Mouse (Mus musculus): ENCODE measurements around the gene Hsd17b12. TPM values are rescaled to one million over a fixed set of nuclear protein-coding genes. Genes with fewer than 3 reads are reported as not detected.

The Hsd17b12 gene
- polyA plus RNA-seq (2015; fragmentation: Nextera tagmentation; extraction: Ambion mirVana), result 119 and 126 TPM in 2 replicates

DNA sequence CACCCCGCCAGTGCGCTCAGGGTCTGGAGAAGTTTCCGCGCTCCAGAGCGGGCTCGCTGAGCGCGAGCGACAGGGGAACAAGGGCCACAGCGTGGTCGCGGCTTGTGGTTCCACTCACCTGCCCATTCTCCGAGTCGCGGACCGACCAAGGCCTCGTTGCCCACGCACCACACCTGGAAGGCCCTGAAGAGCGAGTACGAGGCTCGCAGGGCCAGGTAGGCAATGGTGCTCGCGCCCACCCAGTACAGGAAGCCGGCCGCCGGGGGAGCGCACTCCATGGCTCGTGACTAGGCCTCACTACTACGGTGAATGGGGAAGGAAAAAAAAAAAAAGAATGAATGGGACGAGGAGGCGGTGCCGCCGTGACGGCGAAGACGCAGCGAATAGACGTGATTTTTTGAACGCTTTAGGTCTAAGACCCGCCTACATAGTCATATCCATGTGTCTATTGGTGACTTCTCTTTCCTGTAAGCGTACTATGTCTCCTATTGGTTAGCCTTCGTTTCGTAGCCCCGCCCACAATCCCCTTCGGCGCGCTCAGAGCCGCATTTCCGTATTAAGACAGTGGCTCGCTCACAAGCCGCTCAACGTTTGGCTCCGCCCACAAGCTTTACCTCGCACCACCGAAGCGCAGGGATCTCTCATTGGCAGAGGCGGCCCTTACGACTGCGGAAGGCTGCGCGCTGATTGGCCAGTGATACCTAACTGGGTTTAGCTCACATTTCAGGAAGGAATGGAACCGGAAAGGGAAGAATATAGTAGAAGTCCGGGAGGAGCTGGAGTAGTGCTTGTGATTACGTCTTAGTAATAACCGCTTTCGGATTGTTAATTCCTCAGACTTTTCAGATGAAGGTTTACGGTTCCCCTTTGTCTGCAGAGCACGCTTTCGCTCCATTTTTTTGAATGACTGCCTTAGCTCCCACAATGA is at the start of gene Hsd17b12:
Gene Hsd17b12 (minus strand): TSS at position 373 of the 928 bp plus-strand sequence.
- H3K4me3 ChIP-seq, result peak within 1 kb of the TSS; percentile 92
- peaks cover 28% of the 10 kb centered on the region for H3K4me1 ChIP-seq
- peak within 1 kb of the TSS; percentile 64 for H3K4me2 ChIP-seq
- WGBS, result under 1% methylated on average over 69 of the region's 69 CpGs
- no peaks in the 10 kb centered on the region for H3K36me3 ChIP-seq (ENCODE audit: poor library complexity, severe bottlenecking)
- H3K27ac ChIP-seq, result peak within 1 kb of the TSS; percentile 91
- H3K9me3 ChIP-seq (replicated peaks), result no peaks in the 10 kb centered on the region
- no peaks in the 10 kb centered on the region for H3K27me3 ChIP-seq
- ATAC-seq, result peak; percentile 100
- peak within 1 kb of the TSS; percentile 90 for H3K9ac ChIP-seq

DNA sequence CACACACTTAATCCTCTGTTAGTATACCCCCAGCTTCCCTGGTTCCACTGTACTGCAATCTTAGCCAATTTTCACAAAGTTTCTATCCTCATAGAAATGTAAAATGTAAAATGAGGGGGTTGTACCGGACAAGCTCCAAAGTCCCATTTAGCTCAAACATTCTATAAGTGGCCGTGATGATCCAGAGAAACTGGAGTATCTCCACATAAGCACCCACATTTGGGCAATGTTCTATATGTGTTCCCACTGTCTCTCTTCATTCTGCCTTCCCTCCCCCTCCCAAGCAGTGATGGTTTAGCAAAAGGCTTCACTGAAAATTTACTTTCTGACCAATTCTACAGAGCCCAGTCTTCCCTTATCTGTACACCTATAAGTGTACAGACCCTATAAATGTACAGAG is 27.1 kb upstream of the Hsd17b12 start:
- Histone ChIP-seq H3K36me3 (ENCODE audit: poor library complexity, severe bottlenecking) (no peaks in the 10 kb centered on the region), H3K9me3 (replicated peaks) (no peaks in the 10 kb centered on the region), H3K4me1 (peaks cover 8% of the 10 kb centered on the region; the same call in 1 of the 2 replicates), H3K27me3 (no peaks in the 10 kb centered on the region), H3K4me3 (no peak overlapping the region), H3K27ac (no peak overlapping the region), H3K4me2 (no peak overlapping the region), H3K9ac (no peak overlapping the region)
- ATAC-seq, result no peak
- 72% methylated on average over 2 of the region's 2 CpGs for WGBS

- no peak overlapping the region for H3K4me3 ChIP-seq
- 2% methylated on average over 6 of the region's 6 CpGs for WGBS
- no peak overlapping the region for H3K27ac ChIP-seq
- no peak overlapping the region for H3K9ac ChIP-seq
- H3K9me3 ChIP-seq (replicated peaks), result no peaks in the 10 kb centered on the region
- no peaks in the 10 kb centered on the region for H3K27me3 ChIP-seq
- no peak overlapping the region; the same call in 1 of the 2 replicates for H3K4me2 ChIP-seq
- H3K4me1 ChIP-seq, result peaks cover 8% of the 10 kb centered on the region; the same call in 1 of the 2 replicates
- H3K36me3 ChIP-seq (ENCODE audit: poor library complexity, severe bottlenecking), result no peaks in the 10 kb centered on the region
- no peak for ATAC-seq
Observed at GRCm38 (mm10) chr2:94184142-94184541, 26.4 kb upstream of the Hsd17b12 start.

- H3K9ac ChIP-seq, result no peak overlapping the region
- peak overlapping the region; percentile 90 for H3K4me2 ChIP-seq
- no peaks in the 10 kb centered on the region for H3K27me3 ChIP-seq
- H3K9me3 ChIP-seq (replicated peaks), result no peaks in the 10 kb centered on the region
- H3K36me3 ChIP-seq (ENCODE audit: poor library complexity, severe bottlenecking), result no peaks in the 10 kb centered on the region
- peaks cover 17% of the 10 kb centered on the region for H3K4me1 ChIP-seq
- H3K27ac ChIP-seq, result no peak overlapping the region
- WGBS, result under 1% methylated on average over 3 of the region's 3 CpGs
- H3K4me3 ChIP-seq, result peak overlapping the region; percentile 75; the same call in 1 of the 2 replicates
- ATAC-seq, result peak; percentile 69
Observed at GRCm38 (mm10) chr2:94179030-94179407, 21.3 kb upstream of the Hsd17b12 start.

DNA sequence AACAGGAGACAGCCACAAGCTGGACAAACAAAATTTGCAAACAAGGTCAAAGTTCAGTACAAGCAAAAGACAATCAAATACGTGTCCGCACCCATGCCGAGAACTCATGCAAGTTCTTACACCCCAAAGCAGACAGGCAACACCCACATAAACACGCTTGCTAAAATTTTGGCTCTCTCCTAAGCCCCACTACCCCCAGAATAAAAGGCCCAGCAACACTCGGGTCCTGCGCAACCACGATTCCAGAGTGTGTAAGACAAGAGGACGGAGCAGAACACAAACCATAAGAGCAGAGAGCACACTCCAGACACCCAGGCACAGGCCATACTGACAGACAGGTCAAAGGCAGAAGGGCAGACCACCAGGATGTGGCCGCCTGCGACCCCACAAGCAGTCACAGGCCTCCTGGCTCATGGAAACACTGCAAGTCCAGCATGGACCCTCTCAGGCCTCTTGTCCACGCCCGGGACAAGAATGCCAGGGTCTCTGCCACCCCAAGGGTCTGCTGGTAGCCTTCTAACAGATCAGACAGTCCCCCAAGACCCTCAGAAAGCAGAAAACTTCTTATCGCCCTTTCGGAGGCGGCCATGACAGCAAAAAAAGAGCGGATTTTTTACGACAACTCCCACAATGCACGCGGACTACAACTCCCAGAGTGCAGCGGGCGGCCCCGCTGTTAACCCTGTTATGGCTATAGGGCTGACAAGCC is 20.7 kb upstream of the Hsd17b12 start:
- Histone ChIP-seq H3K4me2 (peak overlapping the region; percentile 90), H3K4me3 (peak overlapping the region; percentile 75), H3K27ac (no peak overlapping the region), H3K9ac (peak overlapping the region; percentile 89), H3K4me1 (peaks cover 14% of the 10 kb centered on the region), H3K9me3 (replicated peaks) (no peaks in the 10 kb centered on the region), H3K36me3 (ENCODE audit: poor library complexity, severe bottlenecking) (no peaks in the 10 kb centered on the region), H3K27me3 (no peaks in the 10 kb centered on the region)
- 2% methylated on average over 22 of the region's 22 CpGs for WGBS
- ATAC-seq, result peak; percentile 100

- peaks cover 14% of the 10 kb centered on the region for H3K4me1 ChIP-seq
- H3K27me3 ChIP-seq, result no peaks in the 10 kb centered on the region
- no peak for ATAC-seq
- H3K36me3 ChIP-seq (ENCODE audit: poor library complexity, severe bottlenecking), result no peaks in the 10 kb centered on the region
- H3K4me3 ChIP-seq, result peak overlapping the region; percentile 75; the same call in 1 of the 2 replicates
- no peaks in the 10 kb centered on the region for H3K9me3 ChIP-seq (replicated peaks)
- H3K4me2 ChIP-seq, result peak overlapping the region; percentile 90
- no peak overlapping the region for H3K27ac ChIP-seq
- no peak overlapping the region for H3K9ac ChIP-seq
- 80% methylated on average over 6 of the region's 6 CpGs for WGBS
Observed at GRCm38 (mm10) chr2:94177294-94177693, 19.5 kb upstream of the Hsd17b12 start.

- H3K36me3 ChIP-seq (ENCODE audit: poor library complexity, severe bottlenecking), result no peaks in the 10 kb centered on the region
- no peaks in the 10 kb centered on the region for H3K27me3 ChIP-seq
- H3K27ac ChIP-seq, result no peak overlapping the region
- no peaks in the 10 kb centered on the region for H3K9me3 ChIP-seq (replicated peaks)
- no peak overlapping the region for H3K4me2 ChIP-seq
- 93% methylated on average over 3 of the region's 3 CpGs for WGBS
- H3K9ac ChIP-seq, result no peak overlapping the region
- ATAC-seq, result no peak
- H3K4me1 ChIP-seq, result peaks cover 14% of the 10 kb centered on the region
- no peak overlapping the region for H3K4me3 ChIP-seq
Observed at GRCm38 (mm10) chr2:94176381-94176780, 18.6 kb upstream of the Hsd17b12 start.

GRCm38 (mm10) chr2:94173549-94173948 is 15.8 kb upstream of the Hsd17b12 start:
- no peaks in the 10 kb centered on the region for H3K36me3 ChIP-seq (ENCODE audit: poor library complexity, severe bottlenecking)
- H3K9ac ChIP-seq, result no peak overlapping the region
- H3K27ac ChIP-seq, result no peak overlapping the region
- no peaks in the 10 kb centered on the region for H3K27me3 ChIP-seq
- no peak for ATAC-seq
- H3K9me3 ChIP-seq (replicated peaks), result no peaks in the 10 kb centered on the region
- WGBS, result 94% methylated on average over 13 of the region's 13 CpGs
- no peak overlapping the region for H3K4me2 ChIP-seq
- H3K4me1 ChIP-seq, result peaks cover 14% of the 10 kb centered on the region
- no peak overlapping the region for H3K4me3 ChIP-seq

DNA sequence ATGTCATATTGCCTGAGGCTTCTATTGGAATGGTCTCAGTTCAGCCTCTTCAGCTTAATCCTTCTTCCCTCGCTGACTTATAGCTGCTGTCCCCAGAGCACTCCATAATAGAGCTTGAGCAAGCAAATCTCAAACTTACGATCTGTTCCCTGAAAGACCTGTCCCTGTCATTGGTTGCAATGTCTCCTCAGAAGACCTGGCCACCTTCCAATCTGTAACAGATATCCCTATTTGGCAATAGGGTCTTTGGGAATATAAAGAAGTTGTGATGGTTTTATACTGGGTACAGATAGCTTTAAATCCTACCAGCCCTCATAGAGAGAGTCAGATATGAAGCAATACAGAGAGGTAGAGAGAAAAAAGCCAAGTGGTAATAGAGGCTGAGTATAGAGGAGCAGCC is 5.4 kb upstream of the Hsd17b12 start:
- WGBS, result 50% methylated on average over 2 of the region's 2 CpGs
- Histone ChIP-seq H3K27ac (no peak overlapping the region), H3K27me3 (no peaks in the 10 kb centered on the region), H3K9me3 (replicated peaks) (no peaks in the 10 kb centered on the region), H3K4me1 (peaks cover 5% of the 10 kb centered on the region; the same call in 1 of the 2 replicates), H3K4me2 (no peak overlapping the region), H3K9ac (no peak overlapping the region), H3K4me3 (no peak overlapping the region), H3K36me3 (ENCODE audit: poor library complexity, severe bottlenecking) (no peaks in the 10 kb centered on the region)
- ATAC-seq, result no peak

DNA sequence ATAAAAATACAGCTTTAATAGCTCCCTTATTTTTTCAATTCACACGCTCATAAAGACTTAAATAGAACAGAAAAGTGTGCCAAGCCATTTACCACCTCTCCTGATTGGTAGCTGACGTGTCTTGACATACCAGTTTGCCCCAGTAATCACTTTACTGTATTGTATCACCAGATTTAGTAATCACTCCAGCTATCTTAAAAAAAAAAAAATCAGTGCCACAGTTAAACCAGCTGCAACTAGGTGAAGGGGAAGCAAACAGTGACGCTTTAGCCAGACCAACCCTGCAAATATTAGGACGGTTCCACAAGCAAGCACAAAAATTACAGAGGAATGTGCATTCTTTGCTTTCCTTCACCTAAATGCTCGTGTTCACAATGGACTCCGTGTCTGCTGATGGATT is 4.4 kb upstream of the Hsd17b12 start:
- H3K9me3 ChIP-seq (replicated peaks), result no peaks in the 10 kb centered on the region
- H3K9ac ChIP-seq, result no peak overlapping the region
- 71% methylated on average over 6 of the region's 6 CpGs for WGBS
- no peak overlapping the region for H3K27ac ChIP-seq
- H3K4me2 ChIP-seq, result no peak overlapping the region
- peaks cover 5% of the 10 kb centered on the region; the same call in 1 of the 2 replicates for H3K4me1 ChIP-seq
- H3K27me3 ChIP-seq, result no peaks in the 10 kb centered on the region
- no peak for ATAC-seq
- no peaks in the 10 kb centered on the region for H3K36me3 ChIP-seq (ENCODE audit: poor library complexity, severe bottlenecking)
- no peak overlapping the region for H3K4me3 ChIP-seq

DNA sequence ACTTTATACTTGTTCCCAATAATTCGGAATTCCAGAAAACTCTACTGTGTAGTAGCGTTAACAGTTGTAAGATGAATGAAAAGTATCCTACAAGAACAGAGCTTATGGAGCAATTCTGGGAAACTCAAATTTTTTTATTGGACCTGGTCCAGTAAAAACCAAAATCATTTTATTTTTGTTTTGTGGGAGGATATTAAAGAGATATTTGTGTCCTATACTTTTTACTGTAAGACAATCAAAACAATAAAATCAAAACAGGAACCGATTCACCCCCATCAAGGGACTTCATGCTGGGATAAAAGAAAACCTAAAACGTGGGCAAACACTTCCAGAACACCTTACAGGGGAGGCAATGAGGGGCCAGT is 738 bp upstream of the Hsd17b12 start:
- ATAC-seq, result peak; percentile 0; the same call in 1 of the 2 replicates
- Histone ChIP-seq H3K9ac (no peak overlapping the region), H3K27me3 (no peaks in the 10 kb centered on the region), H3K36me3 (ENCODE audit: poor library complexity, severe bottlenecking) (no peaks in the 10 kb centered on the region), H3K4me1 (peaks cover 28% of the 10 kb centered on the region), H3K4me3 (peak overlapping the region; percentile 92), H3K4me2 (peak overlapping the region; percentile 59), H3K9me3 (replicated peaks) (no peaks in the 10 kb centered on the region), H3K27ac (peak overlapping the region; percentile 48; the same call in 1 of the 2 replicates)
- 24% methylated on average over 4 of the region's 4 CpGs for WGBS

GRCm38 (mm10) chr2:94157051-94157450 is 713 bp downstream of the Hsd17b12 start:
- WGBS, result under 1% methylated on average over 10 of the region's 10 CpGs
- peak overlapping the region; percentile 91; the same call in 1 of the 2 replicates for H3K27ac ChIP-seq

More at GRCm38 (mm10) chr2:94157051-94157450, 713 bp downstream of the Hsd17b12 start:
- Histone ChIP-seq H3K4me1 (peaks cover 28% of the 10 kb centered on the region), H3K36me3 (ENCODE audit: poor library complexity, severe bottlenecking) (no peaks in the 10 kb centered on the region), H3K9me3 (replicated peaks) (no peaks in the 10 kb centered on the region), H3K4me2 (peak overlapping the region; percentile 64), H3K4me3 (peak overlapping the region; percentile 92), H3K27me3 (no peaks in the 10 kb centered on the region), H3K9ac (peak overlapping the region; percentile 90)
- no peak for ATAC-seq

Data from forebrain, embryonic 13.5 days (tissue).